Mouse (Mus musculus): ENCODE measurements around the gene Nat10.

DNA sequence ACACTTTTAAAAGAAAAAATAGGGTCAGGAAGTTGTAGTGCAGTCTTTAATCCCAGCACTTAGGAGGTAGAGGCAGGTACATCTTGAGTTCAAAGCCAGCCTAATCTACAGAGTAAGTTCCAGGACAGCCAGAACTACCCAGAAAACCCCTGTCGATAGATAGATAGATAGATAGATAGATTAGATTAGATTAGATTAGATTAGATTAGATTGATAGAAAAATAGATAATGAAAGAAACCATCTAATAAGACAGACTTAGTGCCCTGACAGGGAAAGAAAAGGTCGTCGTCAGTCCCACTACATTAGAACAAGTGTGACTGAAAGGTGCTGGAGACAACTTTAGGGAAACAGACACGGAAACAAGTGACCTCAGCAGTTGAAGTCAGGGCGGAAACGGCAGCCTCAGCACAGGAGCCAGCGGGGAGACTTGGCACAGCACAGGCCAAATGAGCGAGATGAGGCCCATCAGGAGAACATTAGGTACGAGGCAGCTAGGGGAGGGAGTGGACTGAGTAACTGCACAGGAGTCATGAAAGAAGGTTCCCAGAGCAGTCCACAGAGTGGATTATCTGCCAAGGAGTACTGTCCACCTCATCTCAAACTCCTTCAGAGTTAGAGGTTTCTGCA, 5.5 kb downstream of the Nat10 start:
- no peak for TF ChIP-seq CTCF (IDR thresholded peaks at IDR 0.05; ENCODE audit: low read depth, low read length)
- no peak for TF ChIP-seq POLR2A (IDR thresholded peaks at IDR 0.05; ENCODE audit: extremely low read depth, insufficient read depth, low read length)
